Mouse (Mus musculus) cerebral cortex, adult 2 months (tissue): ENCODE results near the gene Pold4.

Experiments used
- WGBS: fragments of 180-500 bp; shearing (Covaris S2); methylation state at CpG from one replicate; pipeline ENCODE4 v1.1.7; 2018; 5-methylcytosine and 5-hydroxymethylcytosine counted together

The Pold4 gene

DNA sequence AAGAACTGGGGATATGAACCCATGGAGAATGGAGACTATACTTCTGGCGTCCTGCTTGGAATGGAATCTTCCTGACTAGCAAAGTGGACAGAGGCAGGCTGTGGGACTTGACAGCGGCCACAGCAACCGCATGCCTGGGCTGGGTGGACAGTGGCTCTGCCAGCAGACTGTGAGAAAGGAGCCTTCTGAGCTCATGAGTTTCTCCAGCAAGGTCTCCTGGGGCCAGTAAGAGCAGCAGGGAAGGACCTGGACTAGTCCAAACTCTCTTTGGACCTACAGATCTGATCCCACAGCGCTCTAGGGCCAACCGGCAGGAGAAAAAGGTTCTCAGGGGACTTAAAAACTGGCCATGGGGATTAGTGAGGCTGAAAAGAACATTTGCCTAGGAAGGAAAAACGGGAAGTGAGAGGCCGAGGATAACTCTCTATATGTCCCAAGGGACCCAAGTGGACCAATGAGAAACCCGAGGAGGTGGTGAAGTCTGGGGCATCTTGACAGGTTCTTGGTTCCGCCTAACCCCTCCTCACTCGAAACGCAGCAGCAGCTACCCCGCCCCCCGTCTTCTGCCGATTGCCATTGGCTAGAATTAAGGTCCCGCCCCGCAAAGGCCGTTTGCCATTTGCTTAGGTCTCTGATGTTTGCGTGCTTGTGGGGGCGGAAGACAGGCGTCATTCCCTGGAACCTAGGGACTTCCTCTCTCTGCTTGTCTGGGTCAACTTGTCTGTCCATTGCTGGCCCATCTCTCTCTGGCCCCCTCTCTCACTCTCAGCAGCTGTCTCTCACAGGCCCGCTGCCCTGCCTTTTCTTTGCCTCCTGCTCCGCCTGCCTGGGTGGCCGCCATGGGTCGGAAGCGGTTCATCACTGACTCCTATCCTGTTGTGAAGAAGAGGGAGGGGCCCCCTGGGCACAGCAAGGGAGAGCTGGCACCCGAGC lies at the start of gene Pold4:
Pold4 (plus strand) TSS at position 647 of the 933 bp plus-strand sequence.
- WGBS, result 7% methylated on average over 26 of the region's 26 CpGs

DNA sequence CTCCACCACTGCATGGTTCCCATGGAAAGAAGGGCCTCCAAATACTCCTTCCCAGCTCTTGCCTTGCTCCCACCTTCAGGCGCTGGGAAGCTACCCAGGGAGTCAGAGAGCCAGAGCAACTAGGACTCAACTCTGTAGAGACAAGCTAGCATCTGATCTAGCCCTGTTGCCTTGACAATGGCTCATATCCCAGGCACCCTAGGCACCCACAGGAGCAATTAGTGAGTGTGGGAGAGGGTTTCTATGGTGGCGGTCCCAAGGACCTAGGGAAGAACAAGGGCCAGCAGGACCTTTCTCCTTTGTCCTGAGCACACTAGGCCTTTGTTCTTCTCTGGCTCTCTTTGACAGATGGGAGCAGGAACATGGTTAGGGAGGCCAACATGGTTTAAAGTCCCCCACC lies 48.0 kb upstream of the Pold4 start:
- 63% methylated on average over 2 of the region's 2 CpGs for WGBS

DNA sequence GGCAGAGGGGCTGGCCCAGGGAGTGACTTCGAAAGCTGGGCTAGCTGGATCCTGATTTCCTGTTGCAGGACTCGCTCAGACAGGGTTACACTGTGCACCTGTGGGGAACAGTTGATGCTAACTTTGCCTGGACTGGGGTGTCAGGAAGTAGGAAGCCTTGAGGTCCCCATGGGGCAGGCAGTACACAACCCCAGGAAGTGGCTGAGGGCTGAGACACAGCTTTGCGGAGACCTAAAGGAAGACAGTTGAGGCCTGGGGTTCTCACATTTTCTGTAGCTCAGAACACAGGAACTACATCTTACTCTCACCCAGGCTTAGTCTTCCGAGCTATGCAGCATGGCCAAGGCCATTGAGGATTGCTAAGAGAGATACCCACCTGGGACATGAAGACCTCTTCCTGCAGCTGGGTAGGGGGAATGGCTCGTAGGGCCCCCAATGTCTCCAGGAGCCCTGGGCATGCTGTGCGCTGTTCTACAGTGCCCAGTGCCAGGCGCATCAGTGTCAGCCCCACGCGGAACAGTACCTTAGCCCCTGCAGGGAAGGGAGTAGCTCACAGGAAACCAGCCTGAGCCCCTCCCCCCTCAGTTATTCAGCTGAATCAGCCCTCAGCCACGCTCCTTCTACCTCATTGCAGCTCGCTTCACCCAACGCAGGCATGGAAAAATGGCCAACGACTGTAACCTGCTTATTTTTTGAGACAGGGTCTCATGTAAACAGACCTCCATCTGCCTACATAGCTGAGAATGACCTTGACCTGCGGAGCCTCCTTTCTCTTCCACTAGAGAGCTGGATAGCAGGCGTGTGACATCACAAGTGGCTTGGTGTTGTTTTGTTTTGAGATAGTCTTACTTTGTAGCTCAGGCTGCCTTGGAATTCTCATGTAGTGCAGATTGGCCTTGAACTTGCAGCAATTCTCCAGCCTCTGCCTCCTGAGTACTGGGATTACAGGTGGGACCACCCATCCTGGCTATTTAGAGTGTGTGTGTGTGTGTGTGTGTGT lies 46.4 kb upstream of the Pold4 start:
- WGBS, result 73% methylated on average over 15 of the region's 15 CpGs

DNA sequence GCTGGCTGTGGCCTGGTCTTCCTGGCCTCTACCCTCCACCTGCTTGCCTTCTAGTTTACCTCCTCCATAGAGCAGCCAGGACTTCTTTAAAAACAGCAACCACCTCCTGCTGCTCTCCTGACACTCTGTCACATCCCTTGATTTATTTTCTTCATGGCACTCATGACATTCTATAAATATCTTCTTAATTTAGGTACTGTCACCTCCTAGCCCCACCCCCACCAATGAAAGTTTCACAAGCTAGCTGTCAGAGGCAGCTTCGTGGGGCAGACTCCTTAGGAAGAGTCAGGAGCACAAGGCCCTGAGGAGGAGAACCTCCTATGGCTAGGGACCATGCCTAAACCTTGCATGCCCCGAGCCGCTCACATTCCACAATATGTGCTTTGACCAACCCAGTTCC lies 44.4 kb upstream of the Pold4 start:
- 82% methylated on average over 3 of the region's 3 CpGs for WGBS

DNA sequence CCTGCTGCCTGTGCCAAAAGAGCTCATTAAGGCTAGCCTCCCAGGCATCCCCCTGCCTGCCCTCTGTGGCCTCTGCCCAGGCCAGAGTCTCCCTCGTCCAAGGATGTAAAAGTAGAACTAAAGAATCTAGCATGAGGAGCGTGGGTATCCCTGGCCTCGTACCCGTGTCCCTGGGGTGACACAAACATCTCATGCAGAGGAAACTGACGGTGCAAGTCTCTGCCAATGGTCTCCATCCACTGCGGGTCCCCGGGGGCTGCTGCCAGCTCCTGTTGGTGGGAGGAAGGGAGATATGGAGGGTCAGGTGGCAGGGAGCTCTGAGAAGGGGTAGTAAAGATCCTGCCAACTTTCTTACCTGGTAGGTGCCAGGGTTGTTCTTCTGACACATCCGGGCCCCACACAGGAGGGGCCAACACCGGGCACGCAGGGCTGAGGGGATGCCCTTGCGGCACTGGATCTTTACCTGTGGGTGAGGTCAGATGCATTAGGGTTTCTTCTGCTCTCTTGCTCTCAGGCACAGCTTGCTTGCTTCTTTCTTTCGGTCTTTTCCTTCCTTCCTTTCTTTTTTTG lies 42.6 kb upstream of the Pold4 start:
- 92% methylated on average over 12 of the region's 12 CpGs for WGBS

DNA sequence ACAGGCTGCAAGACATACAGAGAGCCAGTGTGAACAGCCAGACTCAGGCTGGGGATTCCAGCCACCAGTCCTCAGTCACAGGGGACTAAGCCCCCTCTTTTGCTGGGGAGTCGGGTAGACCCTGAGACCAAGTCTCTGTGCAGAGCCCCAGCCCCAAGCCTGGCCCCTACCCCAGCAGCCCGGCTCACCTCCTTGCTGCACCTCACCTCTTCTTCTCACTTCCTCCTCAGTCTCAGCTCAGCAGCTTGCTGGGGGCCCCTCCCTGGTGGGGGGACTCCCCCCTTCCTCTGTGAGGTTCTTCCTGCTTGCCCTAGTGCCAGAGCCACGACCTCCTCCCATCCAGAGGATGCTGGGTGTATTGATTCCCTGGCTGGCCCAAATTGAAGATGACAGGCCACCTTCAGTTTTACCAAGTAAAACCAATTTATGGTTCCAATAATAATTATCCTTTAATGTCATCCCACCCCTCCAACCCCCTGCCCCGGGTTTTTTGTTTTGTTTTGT lies 40.8 kb upstream of the Pold4 start, which contains the start of gene Tbc1d10c:
Tbc1d10c (minus strand) TSS at position 454 of the 504 bp plus-strand sequence.
- 65% methylated on average over 4 of the region's 4 CpGs for WGBS

DNA sequence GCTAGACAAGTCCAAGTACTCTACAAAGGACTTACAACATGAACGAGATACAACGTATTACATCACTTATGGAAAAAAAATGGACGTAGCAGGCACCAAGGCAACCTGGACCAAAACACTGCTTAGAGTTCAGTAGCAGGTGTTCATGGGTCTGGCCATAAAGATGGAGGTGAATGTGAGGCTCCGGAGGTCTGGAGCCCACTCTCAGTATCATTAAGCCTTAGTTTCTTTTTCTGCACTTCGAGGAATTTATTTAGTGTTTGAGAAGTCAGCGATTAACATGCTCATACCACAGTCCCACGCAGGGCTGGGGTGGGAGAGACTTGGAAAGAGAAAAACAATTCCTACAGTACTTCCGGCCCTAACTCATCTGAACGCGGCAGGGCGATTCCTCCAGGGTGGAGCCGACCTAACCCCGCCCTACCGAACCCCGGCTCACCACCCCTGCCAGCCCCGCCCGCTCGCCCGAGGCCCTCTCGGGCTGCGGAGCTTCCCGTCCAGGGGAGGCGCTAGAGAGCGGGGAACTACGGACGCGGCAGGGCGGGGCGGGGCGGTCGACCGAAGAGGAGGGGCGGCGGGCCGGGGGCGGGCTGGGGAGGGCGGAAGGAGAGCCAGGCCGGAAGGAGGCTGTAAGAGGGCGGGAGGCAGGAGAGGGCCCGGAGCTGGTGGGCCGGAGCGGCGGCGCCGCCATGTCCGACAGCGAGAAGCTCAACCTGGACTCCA lies 40.0 kb upstream of the Pold4 start, which contains the start of gene Ppp1ca:
Ppp1ca (plus strand) TSS at position 538 of the 723 bp plus-strand sequence.
- WGBS, result 2% methylated on average over 47 of the region's 47 CpGs

DNA sequence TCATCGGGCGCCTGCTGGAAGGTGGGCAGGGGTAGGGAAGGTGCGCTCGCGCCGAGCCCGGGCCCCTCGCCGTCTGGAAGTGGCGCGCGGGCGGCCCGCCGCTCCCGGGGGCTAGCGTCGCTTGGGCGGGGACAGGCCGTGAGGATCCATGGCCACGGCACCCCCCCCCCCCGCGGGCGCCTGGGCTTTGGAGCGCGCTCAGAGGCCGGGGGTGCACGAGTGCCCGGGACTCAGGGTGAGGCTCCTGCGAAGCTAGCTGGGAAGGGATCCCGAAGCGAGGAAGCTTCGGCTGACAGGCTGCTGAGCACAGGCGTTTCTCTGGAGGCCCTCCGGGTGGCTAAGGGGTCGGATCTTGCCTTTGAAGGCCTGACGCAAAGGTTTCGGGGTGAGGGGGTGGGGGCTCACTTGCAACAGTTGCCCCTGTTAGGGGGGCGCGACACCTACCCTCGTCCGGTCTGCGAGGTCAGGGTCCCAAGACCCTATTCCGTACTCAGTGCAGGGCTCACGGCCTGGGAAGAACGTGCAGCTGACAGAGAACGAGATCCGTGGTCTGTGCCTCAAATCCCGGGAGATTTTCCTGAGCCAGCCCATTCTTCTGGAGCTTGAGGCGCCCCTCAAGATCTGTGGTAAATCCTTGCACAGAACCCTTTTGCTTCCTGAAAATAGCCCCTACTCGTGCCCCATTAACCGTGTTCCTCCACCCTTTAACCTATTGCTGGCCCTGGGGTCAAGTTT lies 39.3 kb upstream of the Pold4 start:
- WGBS, result under 1% methylated on average over 51 of the region's 52 CpGs

DNA sequence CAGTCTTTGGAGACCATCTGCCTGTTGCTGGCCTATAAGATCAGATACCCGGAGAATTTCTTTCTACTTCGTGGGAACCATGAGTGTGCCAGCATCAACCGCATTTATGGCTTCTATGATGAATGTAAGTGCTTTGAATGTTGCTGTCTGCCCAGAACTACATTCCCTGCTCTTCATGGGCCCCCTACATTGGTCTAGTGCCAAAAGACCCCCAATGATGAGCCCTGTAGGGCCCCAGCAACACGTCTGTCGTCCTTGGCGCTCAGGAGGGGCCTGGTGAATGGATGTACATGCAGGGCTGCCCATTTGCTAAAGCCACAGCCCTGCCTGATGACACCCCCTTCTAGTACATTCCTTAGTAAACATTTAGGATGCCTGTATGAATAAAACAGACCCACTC lies 38.6 kb upstream of the Pold4 start:
- 32% methylated on average over 6 of the region's 6 CpGs for WGBS

DNA sequence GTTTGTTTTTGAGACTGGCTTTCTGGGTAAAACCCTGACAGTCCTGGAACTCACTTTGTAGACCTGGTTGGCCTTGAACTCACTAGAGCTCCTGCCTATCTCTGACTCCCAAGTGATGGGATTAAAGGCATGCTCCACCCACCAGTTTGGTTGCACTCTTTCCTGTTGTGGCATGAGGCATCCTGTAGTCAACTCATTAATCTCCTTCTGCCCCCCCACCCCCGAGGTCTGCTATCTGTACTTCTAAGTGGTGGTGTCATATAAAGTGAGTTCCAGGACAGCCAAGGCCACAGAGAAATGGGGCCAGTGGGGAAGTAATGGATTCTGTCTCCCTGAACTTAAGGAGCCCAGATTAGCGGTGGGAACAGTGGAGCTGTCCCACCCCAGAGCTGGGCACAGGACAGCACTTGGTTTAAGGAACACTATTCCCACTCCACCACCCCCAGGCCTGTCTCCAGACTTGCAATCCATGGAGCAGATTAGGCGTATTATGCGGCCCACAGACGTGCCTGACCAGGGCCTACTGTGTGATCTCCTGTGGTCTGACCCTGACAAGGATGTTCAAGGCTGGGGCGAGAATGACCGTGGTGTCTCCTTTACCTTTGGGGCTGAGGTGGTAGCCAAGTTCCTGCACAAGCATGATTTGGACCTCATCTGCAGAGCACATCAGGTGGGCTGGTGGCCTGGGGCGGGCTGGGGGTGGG lies 37.5 kb upstream of the Pold4 start:
- 85% methylated on average over 8 of the region's 8 CpGs for WGBS

DNA sequence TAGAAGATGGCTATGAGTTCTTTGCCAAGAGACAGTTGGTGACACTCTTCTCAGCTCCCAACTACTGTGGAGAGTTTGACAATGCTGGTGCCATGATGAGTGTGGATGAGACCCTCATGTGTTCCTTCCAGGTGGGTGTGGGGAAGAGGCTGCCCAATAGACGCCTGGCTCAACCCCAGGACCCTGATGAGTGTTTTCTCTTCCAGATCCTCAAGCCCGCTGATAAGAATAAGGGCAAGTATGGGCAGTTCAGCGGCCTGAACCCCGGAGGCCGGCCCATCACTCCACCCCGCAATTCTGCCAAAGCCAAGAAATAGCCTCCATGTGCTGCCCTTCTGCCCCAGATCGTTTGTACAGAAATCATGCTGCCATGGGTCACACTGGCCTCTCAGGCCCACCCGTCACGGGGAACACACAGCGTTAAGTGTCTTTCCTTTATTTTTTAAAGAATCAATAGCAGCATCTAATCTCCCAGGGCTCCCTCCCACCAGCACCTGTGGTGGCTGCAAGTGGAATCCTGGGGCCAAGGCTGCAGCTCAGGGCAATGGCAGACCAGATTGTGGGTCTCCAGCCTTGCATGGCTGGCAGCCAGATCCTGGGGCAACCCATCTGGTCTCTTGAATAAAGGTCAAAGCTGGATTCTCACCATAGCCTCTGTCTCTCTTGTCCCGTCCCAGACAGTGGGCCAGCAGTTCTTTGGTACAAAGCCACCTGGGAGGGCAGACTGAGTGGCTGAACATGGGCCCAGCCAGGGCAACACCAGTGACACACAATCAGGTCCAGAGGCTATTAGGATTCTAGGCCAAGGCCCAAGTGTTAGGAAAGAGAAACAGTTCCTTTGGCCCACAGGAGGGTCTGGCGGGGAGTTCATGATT lies 36.7 kb upstream of the Pold4 start:
- WGBS, result 67% methylated on average over 12 of the region's 12 CpGs

DNA sequence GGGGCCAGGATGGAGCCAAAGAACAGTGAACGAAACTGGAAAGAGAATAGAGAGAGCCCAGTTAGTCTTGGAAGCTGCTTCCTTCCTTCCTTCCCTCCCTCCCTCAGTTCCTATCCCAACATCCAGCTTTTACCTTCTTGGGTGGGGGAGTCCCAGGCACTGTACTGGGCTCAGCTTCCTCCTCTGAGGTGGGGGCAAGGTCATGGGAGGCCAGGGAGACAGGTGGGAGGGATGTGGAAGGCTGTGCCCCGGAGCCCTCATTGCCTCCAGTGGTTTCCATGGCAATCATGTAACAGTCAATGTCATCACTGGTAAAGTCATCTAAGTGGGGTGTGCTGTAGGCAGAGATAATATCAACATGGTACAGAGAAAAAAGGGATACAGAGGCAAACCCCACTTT lies 35.7 kb upstream of the Pold4 start:
- 24% methylated on average over 2 of the region's 2 CpGs for WGBS

DNA sequence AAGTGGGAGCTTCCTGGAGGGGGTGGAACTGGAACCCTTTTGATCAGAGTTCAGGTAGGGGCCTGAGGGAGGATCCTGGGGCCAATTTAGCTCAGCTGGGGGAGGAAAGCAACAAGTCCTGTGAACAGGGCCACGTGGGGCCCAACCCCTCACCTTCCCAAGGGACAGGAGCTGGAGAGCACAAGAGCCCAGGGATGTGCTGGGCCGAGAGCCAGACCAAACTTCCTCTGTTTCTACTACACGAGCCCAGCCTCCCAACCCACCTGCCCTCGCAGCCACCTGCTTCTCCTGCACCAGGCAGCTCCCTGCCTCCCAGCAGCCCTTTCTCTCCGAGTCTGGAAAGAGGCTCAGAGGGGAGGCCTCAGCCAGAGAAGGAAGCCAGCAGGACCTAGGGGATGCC lies 35.2 kb upstream of the Pold4 start:
- 29% methylated on average over 5 of the region's 5 CpGs for WGBS

DNA sequence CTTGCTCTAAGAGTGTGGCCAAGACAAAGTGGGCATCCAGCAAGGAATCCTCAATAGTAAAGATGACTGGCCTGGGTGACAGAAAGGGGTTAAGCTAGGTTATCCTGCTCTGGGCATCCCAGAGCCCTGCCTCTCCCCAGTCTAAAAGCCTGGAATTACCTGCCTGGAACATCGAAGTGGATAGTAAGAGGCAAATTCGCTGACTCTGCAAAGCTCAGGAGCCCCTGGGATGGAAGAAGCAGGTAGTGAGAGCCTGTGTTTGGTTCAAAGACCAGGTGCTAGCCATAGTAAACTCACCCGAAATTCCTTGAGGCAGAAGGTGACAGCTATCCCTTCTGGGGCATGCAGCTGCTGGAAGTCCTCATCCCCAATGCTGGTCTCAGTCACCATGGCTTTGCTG lies 34.5 kb upstream of the Pold4 start:
- WGBS, result 77% methylated on average over 3 of the region's 3 CpGs

DNA sequence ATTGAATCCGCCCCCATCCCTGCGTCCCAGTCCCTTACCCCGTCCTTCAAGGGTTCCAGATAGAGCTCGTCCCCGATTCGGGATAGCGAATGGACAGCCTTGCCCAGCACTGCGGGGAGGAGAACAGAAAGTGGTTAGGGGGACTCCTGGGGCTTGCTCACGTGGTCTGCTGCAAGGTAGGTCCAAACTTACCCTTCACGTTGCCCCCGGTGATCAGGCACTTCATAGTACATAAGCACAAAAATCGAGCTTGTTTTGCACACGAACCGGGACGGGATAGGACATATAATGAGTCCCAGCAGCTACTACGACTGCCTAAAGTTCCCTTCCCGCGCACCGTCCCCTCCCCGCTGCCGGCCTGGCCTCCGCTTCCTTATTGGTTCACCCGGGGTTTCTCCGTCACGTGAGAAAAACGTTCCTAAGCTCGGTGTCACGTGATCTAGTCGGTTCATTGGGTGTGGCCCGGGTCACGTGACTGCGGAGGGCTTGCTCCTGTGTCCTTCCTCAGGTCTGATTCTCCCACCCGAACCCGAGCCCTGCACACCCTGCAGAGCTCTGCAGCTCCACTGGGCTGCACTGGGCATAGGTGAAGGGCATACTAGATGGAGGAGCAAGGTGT lies 30.3 kb upstream of the Pold4 start, which contains the start of gene Rad9a:
Rad9a (minus strand) TSS at position 372 of the 619 bp plus-strand sequence.
- WGBS, result under 1% methylated on average over 34 of the region's 34 CpGs

DNA sequence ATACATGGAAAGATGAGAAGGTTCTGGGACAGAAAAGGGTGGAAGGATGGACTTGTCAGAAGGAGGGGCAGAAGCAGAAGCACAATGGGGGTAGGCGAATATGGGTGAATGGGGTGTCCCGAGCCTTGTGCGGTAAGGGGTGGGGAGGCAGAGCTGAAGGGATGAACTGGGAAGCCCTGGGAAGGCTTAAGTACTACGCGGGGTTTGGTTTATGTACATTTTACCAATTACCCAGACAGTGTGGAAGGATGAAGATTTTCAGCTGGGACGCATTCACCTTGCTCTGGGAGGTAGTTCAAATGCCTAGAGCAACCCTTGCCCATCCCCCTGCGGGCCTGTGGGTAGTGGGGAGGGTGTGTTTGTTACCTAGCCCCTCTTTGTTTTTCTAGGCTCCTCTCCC lies 29.6 kb upstream of the Pold4 start:
- WGBS, result 28% methylated on average over 7 of the region's 7 CpGs

DNA sequence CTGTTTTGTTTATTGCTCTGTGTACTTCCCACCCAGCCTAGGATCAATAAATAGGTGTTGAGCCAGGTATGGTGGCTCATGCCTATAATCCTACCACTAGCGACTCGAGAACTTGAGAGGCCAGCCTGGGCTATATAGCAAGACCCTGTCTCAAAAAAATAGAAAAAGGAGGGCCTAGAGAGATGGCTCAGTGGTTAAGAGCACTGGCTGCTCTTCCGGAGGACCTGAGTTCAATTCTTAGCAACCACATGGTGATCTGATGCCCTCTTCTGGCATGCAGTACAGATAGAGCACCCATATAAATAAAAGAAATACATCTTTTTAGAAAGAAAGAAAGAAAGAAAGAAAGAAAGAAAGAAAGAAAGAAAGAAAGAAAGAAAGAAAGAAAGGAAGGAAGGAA lies 28.6 kb upstream of the Pold4 start:
- WGBS, result 51% methylated on average over 3 of the region's 3 CpGs
